Mouse (Mus musculus) kidney, adult 9 months (tissue): ENCODE data around the gene S1pr2.
"Not testable (repeated sequence)": the region's sequence is repeated elsewhere in the genome, so short reads cannot be mapped to it uniquely, and the experiment has no call there.

Experiments
- DNase-seq: peaks from one replicate; pipeline ENCODE4 v3.0.0; 2022

S1pr2 gene

DNA sequence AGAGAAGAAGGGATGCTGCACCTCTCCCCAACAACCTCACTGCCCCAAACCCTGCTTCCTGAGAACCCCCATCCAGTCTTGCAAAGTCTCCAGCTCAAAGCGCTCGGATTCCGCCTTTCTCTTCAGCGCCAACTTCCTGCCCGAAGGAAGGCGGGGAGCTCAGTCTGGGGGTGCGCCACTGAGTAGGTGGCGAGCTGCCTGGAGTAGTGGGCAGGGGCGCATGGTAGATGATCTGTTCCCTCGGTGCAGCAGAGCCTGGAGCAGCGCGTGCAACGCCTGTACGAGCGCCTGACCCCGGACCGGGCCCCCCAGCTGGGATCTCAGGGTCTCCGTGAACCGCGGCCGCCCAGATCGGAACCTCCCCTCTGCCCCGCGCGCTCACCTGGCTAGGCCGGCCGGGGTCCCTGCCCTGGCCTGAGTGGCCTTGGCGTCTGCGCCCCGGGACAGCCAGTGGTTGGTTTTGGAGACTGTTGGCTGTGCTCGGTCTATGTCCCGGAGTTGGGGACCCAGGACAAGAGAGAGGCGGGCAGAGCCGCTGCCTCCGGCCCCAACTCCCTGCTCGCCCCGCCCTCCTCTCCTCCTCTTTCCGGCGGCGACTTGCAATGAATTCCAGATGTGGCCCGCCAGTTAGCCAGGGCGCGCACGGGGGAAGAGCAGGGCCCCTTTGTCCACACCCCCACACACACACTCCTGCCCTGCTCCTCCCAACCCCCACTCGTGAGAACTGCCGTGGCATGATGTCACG lies at the start of gene S1pr2:
Gene S1pr2, minus strand, starts transcription at position 566 of the 745 bp plus-strand sequence.
- peak; percentile 73 for DNase-seq

DNA sequence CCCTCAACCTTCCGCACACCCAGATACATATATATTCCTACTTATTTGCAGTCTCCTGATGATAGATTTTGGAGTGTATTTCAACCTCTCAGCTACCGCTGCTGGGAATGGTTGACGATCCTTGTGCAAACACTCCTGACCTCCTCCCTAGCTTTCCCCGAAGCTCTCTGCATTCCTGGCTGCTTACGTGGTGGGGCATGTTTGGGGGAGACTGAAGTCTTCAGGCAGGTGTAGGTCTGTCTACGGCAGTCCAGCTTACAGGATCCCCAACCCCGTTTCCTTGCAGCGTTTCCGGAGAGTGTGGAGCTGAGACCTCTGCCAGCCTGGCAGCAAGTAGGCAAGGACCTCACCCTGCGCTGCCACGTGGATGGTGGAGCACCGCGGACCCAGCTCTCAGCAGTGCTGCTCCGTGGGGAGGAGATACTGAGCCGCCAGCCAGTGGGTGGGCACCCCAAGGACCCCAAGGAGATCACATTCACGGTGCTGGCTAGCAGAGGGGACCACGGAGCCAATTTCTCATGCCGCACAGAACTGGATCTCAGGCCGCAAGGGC lies 48.8 kb upstream of the S1pr2 start:
- DNase-seq: no peak

DNA sequence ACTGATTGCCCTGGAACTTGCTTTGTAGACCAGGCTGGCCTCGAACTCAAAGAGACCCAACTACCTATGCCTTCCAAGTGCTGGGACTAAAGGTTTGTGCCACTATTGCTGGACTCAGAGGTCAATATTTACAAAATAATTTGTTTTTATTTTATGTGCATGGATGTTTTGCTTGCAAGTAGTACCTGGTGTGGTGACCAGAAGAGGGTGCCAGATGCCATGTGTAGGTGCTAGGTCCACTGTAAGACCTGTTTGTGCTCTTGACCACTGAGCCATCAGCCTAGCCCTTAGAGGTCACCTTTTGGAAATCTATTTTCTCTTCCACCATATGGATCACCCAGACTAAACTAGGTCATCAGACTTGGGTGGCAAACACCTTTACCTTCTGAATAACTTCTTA lies 46.1 kb upstream of the S1pr2 start:
- DNase-seq: no peak

DNA sequence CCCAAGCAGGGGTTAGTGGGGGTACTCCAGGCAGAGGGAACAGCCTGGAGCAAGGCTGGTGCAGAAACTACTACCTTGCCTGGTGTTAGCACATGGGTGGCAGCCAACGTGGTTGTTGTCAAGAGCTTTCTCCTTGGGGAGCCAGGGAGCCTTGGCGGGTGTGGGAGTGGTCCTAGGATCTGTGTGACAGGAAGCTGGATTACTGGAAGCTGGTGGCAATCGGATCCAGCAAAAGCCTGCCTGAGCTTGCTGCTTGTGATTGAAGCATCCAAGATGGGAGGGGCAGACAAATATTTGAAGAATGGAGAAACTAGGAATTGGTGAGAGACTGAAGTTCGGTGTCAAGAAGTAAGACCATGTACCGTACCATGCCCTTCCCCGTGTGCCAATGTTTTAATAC lies 45.7 kb upstream of the S1pr2 start:
- DNase-seq: no peak

DNA sequence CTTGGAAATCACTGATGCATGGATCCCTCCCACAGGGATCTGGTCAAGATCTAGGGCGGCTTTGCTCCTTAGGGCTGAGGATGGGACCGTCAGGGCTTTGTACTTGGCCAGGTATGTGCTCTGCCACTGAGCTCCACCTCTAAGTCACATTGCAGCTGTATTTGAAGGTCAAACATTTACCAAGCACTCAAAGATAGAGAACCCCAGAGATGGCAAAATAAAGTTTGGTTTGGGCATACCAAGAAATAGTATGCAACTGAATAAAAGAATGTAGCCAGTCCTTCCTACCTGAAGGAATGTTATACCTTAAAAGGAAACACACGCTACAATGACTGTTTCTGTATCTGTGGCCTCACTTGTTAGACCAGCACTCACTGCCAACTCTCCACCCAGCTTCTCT lies 44.8 kb upstream of the S1pr2 start:
- no peak for DNase-seq

DNA sequence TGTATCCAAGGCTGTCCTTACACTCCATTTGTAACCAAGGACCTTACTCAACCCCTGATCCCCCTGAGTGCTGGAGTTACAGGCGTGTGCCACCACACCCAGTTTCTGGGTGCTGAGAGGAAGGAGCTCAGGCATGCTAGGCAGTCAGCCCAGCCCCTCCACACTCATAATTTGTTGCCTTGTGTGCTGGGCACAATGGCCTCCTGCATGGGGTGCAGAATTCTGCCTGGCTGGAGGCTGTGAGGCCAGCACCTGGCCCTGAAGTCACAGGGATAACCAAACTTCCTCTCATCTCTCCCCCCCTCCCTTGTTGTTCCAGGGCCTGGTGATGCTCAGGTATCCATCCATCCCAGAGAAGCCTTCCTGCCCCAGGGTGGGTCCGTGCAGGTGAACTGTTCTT lies 42.0 kb upstream of the S1pr2 start:
- DNase-seq: no peak

DNA sequence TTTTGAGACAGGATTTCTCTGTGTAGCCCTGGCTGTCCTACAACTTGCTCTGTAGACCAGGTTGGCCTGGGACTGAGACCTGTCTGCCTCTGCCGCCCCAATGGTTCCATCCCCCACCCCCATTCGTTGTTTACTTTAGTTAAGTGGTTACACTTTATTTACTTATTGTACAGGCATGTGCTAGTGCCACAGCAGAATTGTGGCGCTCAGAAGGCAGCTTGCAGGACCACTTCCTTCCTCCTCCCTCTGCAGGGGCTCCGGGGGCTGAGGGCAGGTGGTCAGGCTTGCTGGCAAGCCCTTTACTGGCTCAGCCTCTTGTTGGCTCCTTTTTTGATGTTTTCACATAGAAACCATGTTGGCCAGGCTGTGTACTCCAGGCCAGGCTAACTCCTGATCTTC lies 40.6 kb upstream of the S1pr2 start:
- no peak for DNase-seq

DNA sequence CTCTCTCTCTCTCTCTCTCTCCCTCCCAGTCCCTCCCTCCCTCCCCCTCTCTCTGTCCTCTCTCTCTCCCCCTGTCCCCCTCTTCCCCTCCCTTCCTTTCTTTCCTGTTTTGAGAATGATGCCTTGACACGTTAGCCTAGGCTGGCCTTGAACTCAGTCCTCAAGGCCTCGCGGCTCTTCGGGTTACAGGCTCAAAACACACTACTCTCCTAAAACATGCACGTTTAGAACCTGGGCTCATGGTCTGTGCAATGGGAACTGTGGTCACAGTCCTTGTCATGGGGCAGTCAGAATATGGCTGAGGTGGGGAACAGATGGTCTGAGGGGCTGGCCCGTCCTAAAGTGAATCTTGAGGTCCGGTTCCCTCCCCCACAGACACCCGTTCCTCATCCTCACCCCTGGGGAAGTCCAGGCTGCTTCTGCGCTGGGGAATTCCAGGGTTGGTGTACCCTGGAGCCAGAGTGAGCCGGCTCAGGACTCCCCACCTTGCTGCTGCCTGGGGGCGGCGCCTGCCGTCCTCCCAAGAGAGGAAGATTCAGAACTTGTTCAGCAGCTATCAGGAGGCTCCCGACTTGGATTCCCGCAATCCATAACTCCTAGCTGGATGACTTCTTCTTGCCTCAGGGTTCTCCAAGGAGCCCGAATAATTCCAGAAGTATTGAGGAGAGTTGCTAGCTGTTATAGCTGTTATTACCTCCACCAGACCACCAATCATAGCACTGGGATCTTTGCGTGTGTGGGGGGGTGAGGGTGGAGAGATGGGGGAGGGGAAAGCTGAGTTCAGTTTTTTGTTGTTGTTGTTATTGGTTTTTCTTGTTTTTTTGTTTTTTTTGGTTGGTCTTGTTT lies 40.0 kb upstream of the S1pr2 start:
- DNase-seq: peak; percentile 22

DNA sequence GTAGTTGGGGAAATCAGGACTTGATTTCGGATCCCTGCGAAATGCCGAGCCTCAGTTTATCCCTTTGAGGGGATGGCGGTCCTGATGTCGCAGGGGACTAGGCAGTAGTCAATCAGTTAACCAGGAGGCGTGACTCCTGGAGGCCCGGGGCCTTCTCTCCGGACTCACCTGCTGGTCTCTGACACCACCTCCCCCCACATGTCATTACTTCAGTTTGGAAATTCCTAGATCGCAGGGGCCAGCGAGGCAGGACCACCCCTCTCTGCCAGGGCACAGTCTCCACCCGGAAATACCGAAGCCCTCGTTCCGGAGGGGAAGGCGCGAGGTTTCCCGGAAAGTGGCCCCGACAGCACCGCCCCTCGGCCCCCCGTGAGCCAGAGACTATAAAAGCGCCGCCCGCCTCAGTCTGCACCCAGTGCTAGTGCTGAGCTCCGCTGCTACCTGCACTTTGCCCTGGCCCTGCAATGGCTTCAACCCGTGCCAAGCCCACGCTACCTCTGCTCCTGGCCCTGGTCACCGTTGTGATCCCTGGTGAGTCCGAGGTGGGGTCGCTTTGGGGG lies 39.1 kb upstream of the S1pr2 start, which contains the start of gene Icam1:
Gene Icam1, plus strand, starts transcription at position 415 of the 560 bp plus-strand sequence.
- DNase-seq: peak; percentile 90

DNA sequence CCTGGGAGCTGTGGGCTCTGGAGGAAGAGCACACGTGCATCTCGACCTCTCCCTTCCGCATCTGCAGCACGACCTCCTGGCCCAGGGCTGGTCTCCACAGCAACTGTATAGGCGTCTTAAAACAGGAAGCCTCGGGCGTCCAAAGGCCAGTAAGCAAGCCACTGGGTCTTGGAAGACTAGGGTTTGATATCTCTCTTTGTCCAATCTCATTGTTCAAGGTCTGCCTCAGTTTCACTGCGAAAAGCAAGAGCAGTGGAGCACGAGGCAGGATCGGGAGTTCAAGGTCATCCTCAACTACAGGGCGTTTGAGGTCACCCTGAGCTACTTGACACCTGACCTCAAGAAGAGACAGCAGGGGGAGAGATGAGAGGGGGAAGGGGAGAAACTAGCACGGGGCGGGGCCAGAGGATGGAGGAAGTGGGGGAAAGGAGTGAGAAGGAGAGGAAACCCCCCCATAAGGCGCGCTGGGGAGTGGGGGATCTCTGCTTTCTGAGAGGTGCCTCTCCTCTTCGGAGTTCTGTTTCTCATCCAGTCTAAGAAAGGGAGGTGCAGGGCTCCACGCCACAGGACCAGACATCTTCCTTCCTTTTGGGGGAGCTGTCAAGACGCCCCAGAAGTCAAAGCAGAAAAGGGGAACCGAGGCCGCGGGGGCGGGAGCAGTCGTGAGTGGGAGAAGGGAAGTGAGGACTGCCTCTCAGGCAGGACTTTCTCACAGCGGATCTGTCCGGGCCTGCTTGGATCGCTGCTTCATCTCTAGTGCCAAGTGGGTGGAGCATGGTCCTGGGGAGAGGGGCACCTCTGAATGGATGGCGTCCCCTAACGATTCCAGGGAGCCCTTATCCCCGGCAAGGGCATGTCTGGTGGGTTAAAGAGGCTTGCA lies 38.4 kb upstream of the S1pr2 start:
- peak; percentile 75 for DNase-seq

DNA sequence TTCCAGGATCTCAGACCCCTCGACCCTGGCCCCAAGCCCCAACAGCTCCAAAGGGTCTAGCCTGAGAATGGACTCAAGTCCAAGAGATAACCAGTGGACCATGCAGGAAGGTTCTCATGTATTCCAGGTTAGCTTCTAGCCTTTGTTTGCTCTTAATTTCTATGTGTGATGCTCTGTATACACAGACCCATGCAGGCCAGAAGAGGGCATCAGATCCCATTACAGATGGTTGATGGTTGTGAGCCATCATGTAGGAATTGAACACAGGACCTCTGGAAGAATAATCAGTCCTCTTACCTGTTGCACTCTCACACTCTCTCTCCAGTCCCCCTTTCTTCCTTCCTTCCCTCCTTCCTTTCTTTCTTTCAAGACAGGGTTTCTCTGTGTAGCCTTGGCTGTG lies 35.8 kb upstream of the S1pr2 start:
- no peak for DNase-seq

DNA sequence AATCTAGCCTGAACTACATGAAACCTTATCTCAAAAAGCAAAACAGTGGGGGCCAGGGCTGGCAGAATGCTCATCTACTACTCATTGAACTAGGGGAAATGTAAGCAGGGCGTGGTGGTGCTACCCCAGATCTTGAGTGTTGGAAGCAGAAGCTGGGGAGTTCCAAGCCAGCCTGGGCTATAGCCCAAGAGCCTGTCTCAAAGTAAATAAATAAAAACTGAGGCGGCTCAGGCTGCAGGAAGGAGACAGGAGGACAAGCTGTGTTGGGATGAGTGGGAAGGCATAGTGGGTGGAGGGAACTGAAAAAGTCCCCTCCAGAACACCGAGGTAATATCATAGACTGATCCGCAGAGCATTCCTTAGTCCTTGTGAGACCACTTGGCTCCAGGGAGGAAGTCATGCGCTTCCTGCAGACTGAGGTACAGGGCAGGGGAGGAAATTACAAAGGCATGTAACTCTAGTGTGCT lies 35.3 kb upstream of the S1pr2 start:
- peak; percentile 56 for DNase-seq

DNA sequence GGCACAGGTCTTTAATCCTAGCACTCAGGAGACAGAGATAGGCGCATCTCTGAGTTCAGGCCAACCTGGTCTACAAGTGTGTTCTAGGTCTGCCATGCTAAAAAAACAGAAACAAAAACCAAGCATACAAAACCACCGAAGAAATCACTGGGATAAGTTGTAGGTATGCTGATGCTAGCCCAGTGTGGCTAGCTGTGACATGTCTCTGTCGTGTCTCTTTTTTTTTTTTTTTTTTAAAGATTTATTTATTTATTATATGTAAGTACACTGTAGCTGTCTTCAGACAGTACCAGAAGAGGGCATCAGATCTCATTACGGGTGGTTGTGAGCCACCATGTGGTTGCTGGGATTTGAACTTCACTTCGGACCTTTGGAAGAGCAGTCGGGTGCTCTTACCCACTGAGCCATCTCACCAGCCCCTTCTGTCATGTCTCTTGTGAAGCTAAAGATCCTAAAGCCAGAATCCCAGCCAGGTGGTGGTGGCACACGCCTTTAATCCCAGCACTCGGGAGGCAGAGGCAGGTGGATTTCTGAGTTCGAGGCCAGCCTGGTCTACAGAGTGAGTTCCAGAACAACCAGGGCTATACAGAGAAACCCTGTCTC lies 34.5 kb upstream of the S1pr2 start:
- not testable (repeated sequence) for DNase-seq

DNA sequence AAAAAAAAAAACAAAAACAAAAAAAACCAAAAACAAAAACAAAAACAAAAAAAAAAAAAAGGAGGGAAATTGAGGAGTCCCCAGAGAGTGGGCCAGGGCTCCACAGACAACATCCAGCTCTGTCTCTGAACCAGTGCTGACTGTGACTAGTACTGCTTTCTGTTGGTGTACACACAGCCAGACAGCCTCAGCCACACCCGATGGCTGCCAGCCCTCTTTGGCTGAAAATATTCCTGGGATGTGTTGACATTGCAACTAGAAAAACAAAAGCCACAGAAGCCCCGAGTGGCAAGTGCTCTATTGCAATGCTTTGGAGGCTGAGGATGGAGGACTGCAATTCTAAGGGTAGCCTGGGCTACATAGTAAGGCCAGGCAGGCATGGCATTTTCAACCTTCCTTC lies 33.8 kb upstream of the S1pr2 start:
- DNase-seq: no peak

DNA sequence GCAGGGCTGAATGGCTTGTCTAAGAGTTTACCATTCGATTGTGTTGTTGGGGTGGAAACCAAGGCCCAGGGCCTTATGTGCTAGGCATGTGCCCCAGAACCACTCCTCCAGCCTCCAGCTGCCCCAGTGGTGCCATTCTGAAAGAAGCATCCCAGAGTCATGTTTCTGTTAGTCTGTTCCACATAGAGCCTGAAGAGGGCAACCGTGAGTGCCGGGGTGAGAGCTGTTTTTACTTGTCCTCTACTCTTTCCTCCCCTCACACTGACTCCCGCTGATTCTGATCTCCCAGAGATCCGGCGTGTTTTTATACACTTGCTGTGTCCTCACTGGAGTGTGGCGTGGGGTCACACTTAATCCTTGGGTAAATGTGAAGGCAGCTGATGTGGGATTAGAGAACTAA lies 31.4 kb upstream of the S1pr2 start:
- no peak for DNase-seq

DNA sequence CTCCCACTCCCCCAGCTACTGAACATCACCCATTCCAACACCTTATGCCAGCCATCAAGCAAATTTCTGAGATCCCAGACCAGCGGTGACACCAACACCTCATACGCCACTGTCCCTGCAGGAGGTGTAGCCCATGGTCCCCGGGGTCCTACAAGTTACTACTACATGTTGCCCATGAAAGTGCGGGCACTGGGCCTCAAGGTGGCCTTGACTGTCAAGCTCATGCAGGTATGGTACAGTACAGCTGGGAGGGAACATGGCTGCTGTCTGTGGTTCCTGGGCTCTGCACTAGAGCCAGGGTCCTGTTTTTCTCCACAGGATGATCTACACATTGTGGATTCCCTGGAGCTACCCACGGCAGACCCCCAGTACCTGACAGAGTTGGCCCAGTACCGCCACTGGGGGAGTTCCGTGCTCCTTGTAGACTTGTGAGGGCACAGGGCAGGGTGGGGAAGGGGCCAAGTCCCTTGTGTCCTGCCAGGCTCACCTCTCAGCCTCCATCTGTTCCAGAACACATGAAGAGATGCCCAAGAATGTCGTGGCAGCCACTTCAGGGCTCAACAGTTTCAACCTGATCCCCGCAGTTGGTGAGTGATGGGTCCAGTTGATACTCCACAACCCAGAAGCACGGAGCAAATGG lies 30.9 kb upstream of the S1pr2 start:
- DNase-seq: no peak

DNA sequence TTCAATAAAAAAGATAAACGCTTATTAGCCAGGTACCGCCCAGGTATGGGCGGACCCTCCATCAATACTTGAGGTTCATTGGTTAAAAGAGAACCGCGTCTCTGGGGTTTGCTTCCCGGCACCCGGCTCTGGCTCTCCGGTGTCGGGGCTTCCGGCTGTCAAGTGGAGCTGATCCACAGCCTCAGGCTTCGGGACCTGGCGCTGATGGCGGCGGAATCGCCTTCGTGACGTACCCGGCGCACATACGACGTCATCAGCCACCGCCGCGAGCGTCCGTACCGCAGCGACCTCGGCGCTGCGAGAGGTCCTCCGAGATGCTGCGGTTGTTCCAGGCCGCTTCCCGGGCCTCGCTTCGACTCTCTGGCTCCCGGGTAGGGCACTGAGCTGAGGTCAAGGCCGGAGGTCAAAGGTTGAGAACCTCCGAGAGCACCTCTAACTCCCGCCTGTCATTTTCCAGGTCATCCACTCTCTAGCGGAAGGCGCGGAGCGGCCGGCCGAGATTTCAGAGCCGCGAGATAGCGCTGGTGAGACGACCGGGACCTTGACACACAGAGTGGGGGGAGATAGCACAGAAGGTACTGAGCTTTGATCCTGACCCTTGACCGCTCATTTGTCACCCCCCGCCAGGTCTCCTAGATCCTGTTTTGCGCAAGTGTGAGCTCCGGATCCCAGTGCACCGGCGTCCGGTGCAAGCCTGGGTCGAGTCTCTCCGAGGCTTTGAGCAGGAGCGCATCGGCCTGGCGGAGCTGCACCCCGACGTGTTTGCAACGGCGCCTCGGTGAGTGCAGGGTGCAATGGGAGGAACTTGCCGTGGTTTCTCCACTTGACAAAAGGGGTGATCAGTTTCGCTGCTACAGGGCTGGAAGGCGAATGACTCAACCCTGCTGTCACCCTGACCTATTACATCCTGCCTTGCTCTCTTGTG lies 26.3 kb upstream of the S1pr2 start, which contains the start of gene Mrpl4:
Gene Mrpl4, plus strand, starts transcription at position 112 of the 925 bp plus-strand sequence.
- peak; percentile 83 for DNase-seq

DNA sequence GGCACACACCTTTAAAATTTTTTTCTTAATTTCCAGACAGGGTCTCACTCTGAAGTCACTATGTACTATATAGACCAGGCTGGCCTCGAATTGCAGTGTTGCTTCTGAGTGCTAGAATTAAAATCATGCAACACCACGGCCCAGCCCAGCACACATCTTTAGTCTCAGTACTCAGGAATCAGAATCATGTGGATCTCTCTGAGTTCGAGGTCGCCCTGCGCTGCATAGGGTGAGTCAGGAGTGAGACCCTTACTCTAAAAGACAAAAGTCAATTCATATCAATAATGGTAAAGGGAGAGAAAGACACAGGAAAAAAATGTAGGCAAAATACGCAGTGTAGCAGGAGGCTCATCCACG lies 25.7 kb upstream of the S1pr2 start:
- no peak for DNase-seq

DNA sequence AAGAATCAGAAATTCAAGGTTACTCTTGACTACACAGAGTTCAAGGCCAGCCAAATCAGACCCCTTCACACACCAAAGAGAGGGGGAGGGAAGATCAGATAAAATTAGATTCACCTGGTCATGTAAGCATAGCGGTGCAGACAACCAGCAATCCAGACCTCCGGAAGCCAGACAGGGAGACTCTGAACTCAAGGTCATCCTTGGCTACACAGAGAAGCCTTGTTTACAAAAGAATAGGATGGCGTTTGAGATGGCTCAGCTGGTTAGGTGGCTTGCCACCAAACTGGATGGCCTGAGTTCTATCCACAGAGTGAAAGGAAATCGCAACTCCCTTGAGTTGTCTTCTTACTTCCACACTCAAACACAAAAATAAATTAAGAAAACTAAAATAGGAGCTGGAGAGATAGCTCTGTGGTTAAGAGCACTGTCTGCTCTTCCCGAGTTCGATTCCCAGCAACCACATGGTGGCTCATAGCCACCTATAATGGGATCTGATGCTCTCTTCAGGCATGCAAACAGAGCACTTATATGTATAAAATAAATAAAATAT lies 25.1 kb upstream of the S1pr2 start:
- no peak for DNase-seq

DNA sequence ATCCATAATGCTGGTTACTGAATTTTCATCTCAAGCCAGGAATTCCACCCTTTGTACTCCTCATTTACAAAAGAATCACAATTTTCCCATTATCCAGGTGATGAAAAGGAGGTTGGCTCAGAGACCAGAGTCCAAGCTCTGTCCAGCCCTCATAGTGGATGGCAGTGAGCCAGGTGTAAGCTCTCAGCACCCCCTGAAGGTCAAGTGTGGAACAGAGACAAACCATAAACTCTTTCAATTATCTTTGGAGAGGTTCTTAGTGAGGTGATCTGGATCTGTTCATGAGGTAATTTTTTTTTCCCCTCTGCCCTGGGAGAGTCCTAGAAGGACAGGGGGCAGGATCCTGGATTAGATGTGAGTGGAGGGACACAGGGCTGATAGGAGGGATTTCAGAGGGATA lies 24.2 kb upstream of the S1pr2 start:
- DNase-seq: peak; percentile 76
